Mouse (Mus musculus): ENCODE results near the gene Adarb2. TPM values are rescaled to one million over a fixed set of nuclear protein-coding genes. Genes with fewer than 3 reads are reported as not detected.

The Adarb2 gene
- polyA plus RNA-seq, 1 experiment from 2014 or later: 0.07 TPM

DNA sequence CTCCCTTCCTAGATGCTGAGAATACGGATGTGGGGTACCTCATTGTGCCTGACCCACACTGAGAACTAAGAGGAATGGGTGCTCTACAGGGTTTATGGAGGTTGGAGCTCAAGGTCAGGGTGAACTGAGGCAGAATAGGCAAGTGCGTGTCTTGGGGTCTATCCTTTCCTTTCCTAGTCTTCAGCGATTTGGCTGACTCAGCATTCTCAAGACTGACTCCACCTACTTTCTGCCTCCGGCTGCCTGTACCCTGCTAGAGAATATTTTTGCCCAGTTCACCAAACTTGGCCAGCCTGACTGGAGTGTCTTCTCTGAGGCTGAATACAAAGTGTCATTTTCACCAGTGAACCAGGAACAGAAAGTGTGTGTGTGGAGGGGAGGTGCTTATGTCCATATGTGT lies 163.4 kb downstream of the Adarb2 start:
- DNase-seq (ENCODE audit: low spot score): no peak

- no peak for DNase-seq (ENCODE audit: low spot score)
Measured at GRCm38 (mm10) chr13:8369868-8370387, 167.3 kb downstream of the Adarb2 start.

- no peak for DNase-seq (ENCODE audit: low spot score)
Measured at GRCm38 (mm10) chr13:8388541-8388940, 185.9 kb downstream of the Adarb2 start.

GRCm38 (mm10) chr13:8400265-8401041 lies 197.8 kb downstream of the Adarb2 start:
- peak; percentile 46 for DNase-seq (ENCODE audit: low spot score)

GRCm38 (mm10) chr13:8402324-8402873 lies 199.7 kb downstream of the Adarb2 start:
- no peak for DNase-seq (ENCODE audit: low spot score)

- no peak for DNase-seq (ENCODE audit: low spot score)
Measured at GRCm38 (mm10) chr13:8406020-8406419, 203.4 kb downstream of the Adarb2 start.

DNA sequence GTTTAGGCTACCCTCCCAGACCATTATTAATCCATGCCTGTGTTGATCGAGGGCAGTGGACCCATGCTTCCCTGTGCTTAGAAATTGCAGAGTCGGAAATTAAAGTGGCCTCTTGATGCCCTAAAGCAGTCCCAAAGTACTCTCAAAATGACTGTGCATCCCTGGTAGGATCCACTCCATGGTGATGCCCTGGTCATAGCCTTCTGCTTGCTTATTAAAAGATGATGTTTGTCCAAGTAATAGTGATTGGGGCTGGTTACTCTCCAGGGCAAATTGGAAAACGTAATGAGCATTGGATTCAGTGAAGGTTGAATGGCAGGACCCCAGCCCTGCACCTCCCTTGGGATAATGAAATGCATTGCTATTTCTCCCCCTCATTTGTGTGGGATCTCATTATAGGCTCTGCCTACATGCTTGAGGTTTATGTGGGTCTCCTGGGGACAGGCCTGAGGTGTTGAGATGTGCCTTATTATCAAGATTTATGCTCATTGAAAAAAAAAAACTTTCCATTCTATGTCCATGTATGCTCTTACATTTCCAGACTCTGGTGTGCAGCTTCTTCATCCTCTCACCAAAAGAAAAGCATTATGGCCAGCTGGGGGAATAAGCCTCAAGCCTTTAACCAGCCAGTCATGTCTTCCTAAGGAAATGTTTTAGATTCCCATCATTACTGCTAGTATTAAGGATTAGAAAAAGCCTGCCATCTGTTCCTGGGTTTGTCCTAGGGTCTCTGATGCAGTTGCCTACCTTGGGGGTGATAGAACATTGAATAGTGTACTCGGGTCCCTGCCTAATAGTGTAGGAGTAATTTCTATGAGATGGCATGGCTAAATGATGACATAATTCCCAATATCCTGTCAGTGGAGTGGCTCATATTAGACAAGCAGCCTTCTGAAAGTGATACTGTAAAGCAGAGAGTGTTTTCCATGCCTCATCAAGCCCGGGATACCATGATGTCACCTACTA lies 208.0 kb downstream of the Adarb2 start:
- DNase-seq (ENCODE audit: low spot score): no peak

GRCm38 (mm10) chr13:8424019-8424719 lies 221.5 kb downstream of the Adarb2 start:
- DNase-seq (ENCODE audit: low spot score): no peak

GRCm38 (mm10) chr13:8439188-8439835 lies 236.6 kb downstream of the Adarb2 start:
- DNase-seq (ENCODE audit: low spot score): no peak

GRCm38 (mm10) chr13:8445415-8445814 lies 242.7 kb downstream of the Adarb2 start:
- no peak for DNase-seq (ENCODE audit: low spot score)

DNA sequence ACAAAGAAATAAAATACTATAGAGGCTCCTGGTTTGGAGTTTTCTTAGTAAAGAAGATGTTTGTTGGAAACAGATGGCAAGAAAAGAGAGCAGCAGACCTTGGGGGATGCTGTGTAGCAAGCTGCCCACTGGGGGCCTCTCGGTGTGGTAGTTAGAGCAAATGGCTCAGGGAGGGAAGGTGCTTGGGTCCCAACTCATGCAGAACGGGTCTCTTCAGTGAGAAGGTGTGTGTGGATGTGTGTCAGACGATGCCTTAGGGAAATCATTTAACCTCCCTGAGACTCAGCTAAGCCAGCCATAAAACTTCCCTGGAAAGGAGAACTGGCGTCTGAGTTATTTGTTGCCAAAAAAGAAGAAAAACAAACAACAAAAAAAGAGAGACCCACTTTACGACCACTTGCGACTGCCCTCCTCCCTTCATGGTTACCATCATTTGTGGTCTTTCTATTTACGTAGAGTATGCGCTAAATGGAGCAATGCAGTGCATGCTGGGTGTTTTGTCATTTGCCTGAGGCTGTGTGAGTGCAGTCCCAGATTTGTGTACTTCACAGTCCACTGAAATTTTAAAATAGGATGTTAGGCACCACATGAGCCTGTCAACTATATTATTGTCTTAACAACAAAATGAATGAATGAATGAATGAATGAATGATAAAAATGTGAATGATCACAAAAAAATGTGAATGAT lies 245.7 kb downstream of the Adarb2 start:
- no peak for DNase-seq (ENCODE audit: low spot score)

DNA sequence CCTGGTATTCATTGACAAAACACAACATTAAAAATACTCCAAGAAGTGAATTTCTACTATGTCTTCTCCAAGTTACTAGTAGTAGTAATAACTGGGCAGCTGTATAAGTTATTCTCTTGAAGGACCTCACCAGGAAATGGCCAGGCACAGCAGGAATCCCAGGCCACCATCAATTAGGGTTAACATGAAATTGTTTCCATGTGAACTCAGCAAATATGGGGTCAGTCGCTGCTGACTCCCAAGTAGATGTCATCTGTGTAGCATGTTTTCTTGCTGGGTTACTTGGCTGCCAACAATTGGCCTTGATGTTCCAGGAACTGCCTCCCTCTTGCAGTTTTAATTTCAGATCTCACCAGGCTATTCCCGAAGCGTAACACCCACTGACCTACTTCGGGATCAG lies 248.9 kb downstream of the Adarb2 start:
- no peak for DNase-seq (ENCODE audit: low spot score)

DNA sequence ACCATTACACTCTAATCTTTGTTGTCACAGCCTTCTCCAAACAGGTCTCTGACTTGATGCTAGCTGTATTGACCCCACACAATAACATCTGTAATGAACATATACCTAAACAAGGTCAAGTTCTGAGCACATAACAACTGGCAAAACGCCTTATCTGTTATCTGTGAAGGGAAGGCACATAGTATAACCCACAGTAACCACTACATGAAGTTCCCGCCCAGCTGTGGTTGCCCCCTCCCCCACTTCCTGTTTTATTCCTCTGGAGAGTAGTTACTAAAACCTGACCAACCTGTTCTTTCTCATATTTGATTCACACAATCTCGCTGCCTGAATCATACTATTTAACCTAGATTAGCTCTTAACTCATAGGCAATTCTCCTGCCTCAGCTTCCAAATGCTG lies 254.2 kb downstream of the Adarb2 start:
- DNase-seq (ENCODE audit: low spot score): peak; percentile 68

- DNase-seq (ENCODE audit: low spot score): peak; percentile 19
Measured at GRCm38 (mm10) chr13:8457831-8458230, 255.2 kb downstream of the Adarb2 start.

GRCm38 (mm10) chr13:8467591-8468366 lies 265.1 kb downstream of the Adarb2 start:
- DNase-seq (ENCODE audit: low spot score): no peak

- DNase-seq (ENCODE audit: low spot score): no peak
Measured at GRCm38 (mm10) chr13:8476237-8476636, 273.6 kb downstream of the Adarb2 start.

DNA sequence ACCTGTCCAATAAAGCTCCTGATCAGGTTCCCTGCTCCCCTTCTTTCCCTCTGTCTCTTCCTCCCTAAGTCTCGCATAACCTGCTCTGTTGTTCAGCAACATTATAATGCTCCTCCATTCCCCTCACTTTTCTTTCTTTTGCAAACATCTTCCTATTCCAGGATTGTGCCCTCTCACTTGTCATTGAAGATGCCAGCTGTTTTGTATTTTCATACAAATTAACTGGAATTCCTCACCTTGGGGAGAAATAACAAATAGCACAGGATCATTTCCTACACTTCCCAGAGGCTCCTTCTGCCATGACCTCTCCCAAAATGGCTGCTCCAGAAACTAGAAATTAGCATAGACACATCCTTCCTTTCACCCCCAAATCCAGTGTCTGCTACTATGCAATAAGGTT lies 276.1 kb downstream of the Adarb2 start:
- DNase-seq (ENCODE audit: low spot score): no peak

GRCm38 (mm10) chr13:8479970-8480369 lies 277.3 kb downstream of the Adarb2 start:
- DNase-seq (ENCODE audit: low spot score): no peak

GRCm38 (mm10) chr13:8481347-8481746 lies 278.7 kb downstream of the Adarb2 start:
- no peak for DNase-seq (ENCODE audit: low spot score)

Data from thymus, postnatal 0 days (tissue).